Mouse (Mus musculus): ENCODE data around the gene Tmem255b.

Gene Tmem255b

GRCm38 (mm10) chr8:13491491-13492010 lies 56.6 kb downstream of the Tmem255b start:
- DNase-seq (ENCODE audit: low spot score in 2 of 2) = no peak

- DNase-seq (ENCODE audit: low spot score in 2 of 2) = peak in 1 of 2 experiments; percentile 64
Measured at GRCm38 (mm10) chr8:13492198-13492995, 57.4 kb downstream of the Tmem255b start.

- DNase-seq (ENCODE audit: low spot score in 2 of 2) = no peak
Measured at GRCm38 (mm10) chr8:13493011-13493410, 58.0 kb downstream of the Tmem255b start.

- DNase-seq (ENCODE audit: low spot score in 2 of 2) = peak in 1 of 2 experiments; percentile 48
Measured at GRCm38 (mm10) chr8:13493858-13494631, 59.1 kb downstream of the Tmem255b start, which contains the start of gene Gas6. TSS of gene Gas6 (minus strand) at chr8:13494490.

GRCm38 (mm10) chr8:13501221-13501620 lies 66.2 kb downstream of the Tmem255b start:
- no peak for DNase-seq (ENCODE audit: low spot score in 2 of 2)

GRCm38 (mm10) chr8:13503936-13504606 lies 69.1 kb downstream of the Tmem255b start:
- DNase-seq (ENCODE audit: low spot score in 2 of 2) = no peak

GRCm38 (mm10) chr8:13504894-13505674 lies 70.1 kb downstream of the Tmem255b start:
- no peak for DNase-seq (ENCODE audit: low spot score in 2 of 2)

GRCm38 (mm10) chr8:13506849-13507248 lies 71.9 kb downstream of the Tmem255b start:
- peak; percentile 79 to 86 for DNase-seq (ENCODE audit: low spot score in 2 of 2)

- no peak for DNase-seq (ENCODE audit: low spot score in 2 of 2)
Measured at GRCm38 (mm10) chr8:13507284-13507937, 72.4 kb downstream of the Tmem255b start.

GRCm38 (mm10) chr8:13512016-13512415 lies 77.0 kb downstream of the Tmem255b start:
- no peak for DNase-seq (ENCODE audit: low spot score in 2 of 2)

- DNase-seq (ENCODE audit: low spot score in 2 of 2) = no peak
Measured at GRCm38 (mm10) chr8:13512677-13513076, 77.7 kb downstream of the Tmem255b start.

- DNase-seq (ENCODE audit: low spot score in 2 of 2) = no peak
Measured at GRCm38 (mm10) chr8:13513556-13514370, 78.8 kb downstream of the Tmem255b start.

GRCm38 (mm10) chr8:13516011-13516442 lies 81.0 kb downstream of the Tmem255b start:
- no peak for DNase-seq (ENCODE audit: low spot score in 2 of 2)

- DNase-seq (ENCODE audit: low spot score in 2 of 2) = no peak
Measured at GRCm38 (mm10) chr8:13516728-13517127, 81.7 kb downstream of the Tmem255b start.

- DNase-seq (ENCODE audit: low spot score in 2 of 2) = no peak
Measured at GRCm38 (mm10) chr8:13517284-13517781, 82.3 kb downstream of the Tmem255b start.
